Mouse (Mus musculus) hindbrain, postnatal 0 days (tissue): ENCODE results near the gene Eif4g1. TPM values are rescaled to one million over a fixed set of nuclear protein-coding genes. Genes with fewer than 3 reads are reported as not detected.

Experiments used
- ATAC-seq: fragments of 200-750 bp; cut with Nextera tagmentation; 2 replicates; pipeline ENCODE4 v1.8.0; 2017; ENCODE audit warnings: mild to moderate bottlenecking, moderate TSS enrichment, moderate library complexity
- DNase-seq: peaks from one replicate; pipeline ENCODE4 v3.0.0-alpha.2; 2015; ENCODE audit warnings: low spot score
- H3K27ac ChIP-seq: fragments of 300-500 bp; sonication (generic); 2 replicates; pipeline ENCODE4 v1.5.1; 2014; ENCODE audit warnings: mild to moderate bottlenecking
- H3K27me3 ChIP-seq: fragments of 300-500 bp; sonication (generic); 2 replicates; pipeline ENCODE4 v1.6.1; 2014; ENCODE audit warnings: low read length, mixed read lengths; ENCODE audit not compliant: insufficient read depth
- H3K36me3 ChIP-seq: fragments of 300-500 bp; sonication (generic); 2 replicates; pipeline ENCODE4 v1.6.1; 2014; ENCODE audit warnings: low read length, mixed read lengths; ENCODE audit not compliant: insufficient read depth
- H3K4me1 ChIP-seq: fragments of 300-500 bp; sonication (generic); 2 replicates; pipeline ENCODE4 v1.6.1; 2014; ENCODE audit warnings: antibody characterized with exemption, low read length, mixed read lengths; ENCODE audit not compliant: insufficient read depth
- H3K4me2 ChIP-seq: fragments of 300-500 bp; sonication (generic); 2 replicates; pipeline ENCODE4 v1.6.1; 2014; ENCODE audit warnings: low read depth, mild to moderate bottlenecking, low read length, moderate library complexity, mixed read lengths
- H3K4me3 ChIP-seq: fragments of 300-500 bp; sonication (generic); 2 replicates; pipeline ENCODE4 v1.5.1; 2014; ENCODE audit warnings: low read length
- H3K9ac ChIP-seq: fragments of 300-500 bp; sonication (generic); replicated peaks from 2 replicates; pipeline ENCODE4 v1.6.1; 2014; ENCODE audit warnings: mild to moderate bottlenecking, low read length, moderate library complexity, mixed read lengths
- H3K9me3 ChIP-seq: fragments of 300-500 bp; sonication (generic); 2 replicates; pipeline ENCODE4 v1.6.1; 2016; ENCODE audit warnings: low read length, mixed read lengths
- CTCF ChIP-seq: IDR thresholded peaks from 2 replicates; pipeline ENCODE4 v1.5.1; 2016; ENCODE audit warnings: antibody characterized with exemption, control low read depth, low read depth
- WGBS: fragments of 180-500 bp; shearing (Covaris S2); extraction: QIAGEN DNeasy Blood & Tissue Kit; methylation state at CpG from one replicate; pipeline ENCODE4 v1.1.7; 2014; 5-methylcytosine and 5-hydroxymethylcytosine counted together
- polyA plus RNA-seq: library from polyadenylated mRNA; unstranded; fragments of >200 nt; fragmentation: Nextera tagmentation; extraction: Ambion mirVana; gene quantifications from 2 replicates; pipeline ENCODE4 v1.2.1, GENCODE M21; 2015
- total RNA-seq: library from RNA; depleted of rRNA; stranded (reverse); fragments of >200 nt; gene quantifications from 2 replicates; pipeline ENCODE4 v1.2.3, GENCODE M21; 2014

The Eif4g1 gene
- total and polyA plus RNA-seq, 2 experiments from 2014 or later, result 124 to 428 TPM

- Histone ChIP-seq H3K9ac (no peak overlapping the region), H3K27me3 (no peaks in the 10 kb centered on the region), H3K9me3 (no peaks in the 10 kb centered on the region), H3K27ac (0 out of 2 replicates have a peak overlapping the region, but pooled peaks have one; percentile 64), H3K4me1 (peaks cover 14% of the 10 kb centered on the region; the same call in 1 of the 2 replicates), H3K36me3 (peaks cover 25% of the 10 kb centered on the region; the same call in 1 of the 2 replicates), H3K4me2 (no peak overlapping the region), H3K4me3 (no peak overlapping the region)
- no peak for ATAC-seq
- WGBS, result 88% methylated on average over 10 of the region's 10 CpGs
- no peak for DNase-seq
- no peak for TF ChIP-seq CTCF
Observed at GRCm38 (mm10) chr16:20703071-20703470, 35.0 kb downstream of the Eif4g1 start.

GRCm38 (mm10) chr16:20703699-20704400 lies 35.7 kb downstream of the Eif4g1 start:
- no peak for ATAC-seq
- Histone ChIP-seq H3K9me3 (no peaks in the 10 kb centered on the region), H3K27me3 (no peaks in the 10 kb centered on the region), H3K4me3 (no peak overlapping the region), H3K27ac (no peak overlapping the region), H3K36me3 (peaks cover 25% of the 10 kb centered on the region; the same call in 1 of the 2 replicates), H3K4me1 (peaks cover 14% of the 10 kb centered on the region; the same call in 1 of the 2 replicates), H3K4me2 (no peak overlapping the region), H3K9ac (no peak overlapping the region)
- TF ChIP-seq CTCF, result no peak
- no peak for DNase-seq
- 94% methylated on average over 6 of the region's 6 CpGs for WGBS

- TF ChIP-seq CTCF, result no peak
- Histone ChIP-seq H3K27ac (no peak overlapping the region), H3K4me1 (peaks cover 14% of the 10 kb centered on the region; the same call in 1 of the 2 replicates), H3K27me3 (no peaks in the 10 kb centered on the region), H3K4me2 (no peak overlapping the region), H3K36me3 (peaks cover 18% of the 10 kb centered on the region; the same call in 1 of the 2 replicates), H3K9ac (no peak overlapping the region), H3K4me3 (no peak overlapping the region), H3K9me3 (no peaks in the 10 kb centered on the region)
- no peak for ATAC-seq
- DNase-seq, result no peak
- 60% methylated on average over 3 of the region's 3 CpGs for WGBS
Observed at GRCm38 (mm10) chr16:20705786-20706185, 37.7 kb downstream of the Eif4g1 start.

GRCm38 (mm10) chr16:20706407-20707055 lies 38.4 kb downstream of the Eif4g1 start:
- DNase-seq (no peak), ATAC-seq (no peak)
- Histone ChIP-seq H3K4me1 (peaks cover 12% of the 10 kb centered on the region; the same call in 1 of the 2 replicates), H3K4me3 (no peak overlapping the region), H3K9me3 (no peaks in the 10 kb centered on the region), H3K4me2 (no peak overlapping the region), H3K9ac (no peak overlapping the region), H3K27ac (no peak overlapping the region), H3K27me3 (no peaks in the 10 kb centered on the region), H3K36me3 (peaks cover 21% of the 10 kb centered on the region; the same call in 1 of the 2 replicates)
- 89% methylated on average over 2 of the region's 2 CpGs for WGBS
- no peak for TF ChIP-seq CTCF

- H3K4me1 ChIP-seq, result no peaks in the 10 kb centered on the region
- 93% methylated on average over 21 of the region's 21 CpGs for WGBS
- H3K36me3 ChIP-seq, result peaks cover 27% of the 10 kb centered on the region; the same call in 1 of the 2 replicates
- no peak for TF ChIP-seq CTCF
- H3K27ac ChIP-seq, result no peak overlapping the region
- no peak overlapping the region for H3K4me2 ChIP-seq
- ATAC-seq (peak; percentile 11; the same call in 1 of the 2 replicates), DNase-seq (no peak)
- no peaks in the 10 kb centered on the region for H3K9me3 ChIP-seq
- H3K27me3 ChIP-seq, result no peaks in the 10 kb centered on the region
- H3K4me3 ChIP-seq, result no peak overlapping the region
- H3K9ac ChIP-seq, result no peak overlapping the region
Observed at GRCm38 (mm10) chr16:20708220-20708938, 40.3 kb downstream of the Eif4g1 start.

GRCm38 (mm10) chr16:20708939-20709734 lies 41.0 kb downstream of the Eif4g1 start:
- Histone ChIP-seq H3K36me3 (peaks cover 22% of the 10 kb centered on the region; the same call in 1 of the 2 replicates), H3K4me2 (no peak overlapping the region), H3K4me3 (no peak overlapping the region), H3K27me3 (no peaks in the 10 kb centered on the region), H3K4me1 (0 out of 2 replicates have a peak, but pooled peaks cover 4% of the 10 kb centered on the region), H3K9ac (no peak overlapping the region), H3K27ac (no peak overlapping the region), H3K9me3 (no peaks in the 10 kb centered on the region)
- 74% methylated on average over 19 of the region's 19 CpGs for WGBS
- DNase-seq (peak; percentile 68), ATAC-seq (peak; percentile 52)
- TF ChIP-seq CTCF, result peak; percentile 81
